Mouse (Mus musculus): ENCODE data around the gene Olfm4. TPM values are rescaled to one million over a fixed set of nuclear protein-coding genes. Genes with fewer than 3 reads are reported as not detected.

The Olfm4 gene
- total and polyA plus RNA-seq, 2 experiments from 2014 or later = 0.37 to 3.8 TPM

DNA sequence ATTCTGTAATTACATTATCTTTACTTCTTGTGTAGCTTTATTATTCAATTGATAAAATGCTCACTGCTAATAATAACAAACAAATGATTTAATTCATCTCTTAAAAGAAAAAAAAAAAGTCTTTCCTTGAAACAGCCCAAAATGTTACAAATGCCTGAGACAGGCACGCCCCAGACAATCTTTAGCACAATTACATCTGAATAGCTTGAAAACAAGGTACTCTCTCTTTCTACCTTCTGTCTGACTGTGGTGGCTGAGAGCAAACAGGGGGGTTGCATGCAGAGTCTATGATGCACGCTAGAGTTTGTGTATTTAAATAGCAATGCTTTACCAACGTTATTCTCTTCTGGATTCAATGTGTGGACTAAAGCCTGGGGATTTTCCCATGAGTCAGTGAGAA lies 71.8 kb downstream of the Olfm4 start:
- H3K9ac ChIP-seq (replicated peaks; ENCODE audit: low read depth, low read length) = no peak overlapping the region
- 61% methylated on average over 3 of the region's 3 CpGs for whole genome bisulfite sequencing
- H3K27me3 ChIP-seq (ENCODE audit: control insufficient read depth, insufficient read depth, low read length) = no peaks in the 10 kb centered on the region
- no peak overlapping the region for H3K4me2 ChIP-seq (ENCODE audit: low read depth, low read length)
- no peaks in the 10 kb centered on the region for H3K9me3 ChIP-seq (replicated peaks; ENCODE audit: control insufficient read depth, low read length)
- no peak overlapping the region for H3K4me3 ChIP-seq (ENCODE audit: low read depth, low read length)
- no peaks in the 10 kb centered on the region for H3K36me3 ChIP-seq (replicated peaks; ENCODE audit: control insufficient read depth, insufficient read depth, low read length)
- no peak overlapping the region for H3K27ac ChIP-seq (ENCODE audit: low read depth)
- H3K4me1 ChIP-seq (ENCODE audit: control insufficient read depth, insufficient read depth) = no peaks in the 10 kb centered on the region
- DNase-seq (ENCODE audit: low spot score) (no peak), ATAC-seq (ENCODE audit: insufficient read depth, low read depth) (no peak)
- TF ChIP-seq EP300 (IDR thresholded peaks at IDR 0.05; ENCODE audit: low read depth) (no peak), CTCF (IDR thresholded peaks at IDR 0.05; ENCODE audit: low read depth) (no peak)

DNA sequence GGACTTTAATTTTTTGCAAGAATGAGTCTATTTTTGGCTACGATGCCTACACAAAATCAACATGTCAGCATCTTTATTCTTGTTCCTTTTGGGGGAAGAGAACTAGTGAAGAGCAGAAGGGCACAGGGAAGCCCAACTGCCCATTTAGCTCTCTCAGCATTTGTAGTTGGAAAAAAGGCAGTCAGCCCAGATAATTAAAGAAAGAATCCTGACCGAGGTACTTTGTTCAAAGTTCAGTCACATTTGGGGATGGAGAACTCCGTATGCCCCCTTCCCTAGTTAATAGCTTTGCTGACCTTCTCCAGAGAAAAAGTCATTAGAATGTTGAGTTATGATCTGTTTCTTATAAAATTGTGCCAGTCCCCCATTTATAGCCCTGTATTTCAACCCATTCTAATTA lies 77.8 kb downstream of the Olfm4 start:
- Histone ChIP-seq H3K4me2 (ENCODE audit: low read depth, low read length) (no peak overlapping the region), H3K36me3 (replicated peaks; ENCODE audit: control insufficient read depth, insufficient read depth, low read length) (no peaks in the 10 kb centered on the region), H3K27ac (ENCODE audit: low read depth) (no peak overlapping the region), H3K9me3 (replicated peaks; ENCODE audit: control insufficient read depth, low read length) (no peaks in the 10 kb centered on the region), H3K9ac (replicated peaks; ENCODE audit: low read depth, low read length) (no peak overlapping the region), H3K27me3 (ENCODE audit: control insufficient read depth, insufficient read depth, low read length) (no peaks in the 10 kb centered on the region), H3K4me3 (ENCODE audit: low read depth, low read length) (no peak overlapping the region), H3K4me1 (ENCODE audit: control insufficient read depth, insufficient read depth) (no peaks in the 10 kb centered on the region)
- no peak for ATAC-seq (ENCODE audit: insufficient read depth, low read depth)
- TF ChIP-seq EP300 (IDR thresholded peaks at IDR 0.05; ENCODE audit: low read depth) (no peak), CTCF (IDR thresholded peaks at IDR 0.05; ENCODE audit: low read depth) (no peak)
- WGBS = 80% methylated on average over 3 of the region's 3 CpGs
- DNase-seq (ENCODE audit: low spot score) = no peak

DNA sequence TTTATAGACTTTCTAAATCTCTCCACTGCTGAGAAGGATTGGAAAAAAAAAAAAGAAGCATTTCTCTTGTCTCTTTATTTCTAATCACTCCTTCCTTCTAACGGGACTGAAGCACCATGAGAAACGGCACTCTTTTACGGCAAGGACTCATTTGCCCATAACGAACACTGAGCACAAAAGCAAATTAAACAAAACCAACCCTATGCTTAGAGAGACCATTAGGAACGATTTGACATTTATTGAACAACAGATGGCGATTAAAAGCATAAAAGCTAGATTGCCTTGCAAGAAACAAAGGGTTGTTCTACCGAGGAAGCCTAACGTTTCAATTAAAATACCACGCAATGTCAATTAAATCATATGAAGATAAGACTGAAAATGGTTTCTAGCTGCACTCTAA lies 79.0 kb downstream of the Olfm4 start:
- ATAC-seq (ENCODE audit: insufficient read depth, low read depth) = no peak
- Histone ChIP-seq H3K27ac (ENCODE audit: low read depth) (no peak overlapping the region), H3K4me1 (ENCODE audit: control insufficient read depth, insufficient read depth) (no peaks in the 10 kb centered on the region), H3K27me3 (ENCODE audit: control insufficient read depth, insufficient read depth, low read length) (no peaks in the 10 kb centered on the region), H3K9me3 (replicated peaks; ENCODE audit: control insufficient read depth, low read length) (no peaks in the 10 kb centered on the region), H3K9ac (replicated peaks; ENCODE audit: low read depth, low read length) (no peak overlapping the region), H3K4me2 (ENCODE audit: low read depth, low read length) (no peak overlapping the region), H3K36me3 (replicated peaks; ENCODE audit: control insufficient read depth, insufficient read depth, low read length) (no peaks in the 10 kb centered on the region), H3K4me3 (ENCODE audit: low read depth, low read length) (no peak overlapping the region)
- TF ChIP-seq CTCF (IDR thresholded peaks at IDR 0.05; ENCODE audit: low read depth) (no peak), EP300 (IDR thresholded peaks at IDR 0.05; ENCODE audit: low read depth) (no peak)
- no peak for DNase-seq (ENCODE audit: low spot score)
- 84% methylated on average over 9 of the region's 9 CpGs for WGBS

GRCm38 (mm10) chr14:80070580-80070979 lies 86.7 kb downstream of the Olfm4 start:
- Histone ChIP-seq H3K27me3 (ENCODE audit: control insufficient read depth, insufficient read depth, low read length) (no peaks in the 10 kb centered on the region), H3K4me3 (ENCODE audit: low read depth, low read length) (no peak overlapping the region), H3K4me2 (ENCODE audit: low read depth, low read length) (no peak overlapping the region), H3K27ac (ENCODE audit: low read depth) (no peak overlapping the region), H3K9ac (replicated peaks; ENCODE audit: low read depth, low read length) (no peak overlapping the region), H3K4me1 (ENCODE audit: control insufficient read depth, insufficient read depth) (no peaks in the 10 kb centered on the region), H3K9me3 (replicated peaks; ENCODE audit: control insufficient read depth, low read length) (no peaks in the 10 kb centered on the region), H3K36me3 (replicated peaks; ENCODE audit: control insufficient read depth, insufficient read depth, low read length) (no peaks in the 10 kb centered on the region)
- TF ChIP-seq EP300 (IDR thresholded peaks at IDR 0.05; ENCODE audit: low read depth) (no peak), CTCF (IDR thresholded peaks at IDR 0.05; ENCODE audit: low read depth) (no peak)
- 87% methylated on average over 3 of the region's 3 CpGs for WGBS
- ATAC-seq (ENCODE audit: insufficient read depth, low read depth) = no peak
- no peak for DNase-seq (ENCODE audit: low spot score)

Other genes with a start within 250 kb of the Olfm4 start
- not detected in 2 replicates for gene Pcdh8, start 212.8 kb upstream of the Olfm4 start, total RNA-seq (2014; rRNA removed; ENCODE audit: low replicate concordance)
- 0.14 TPM in 1 of 2 replicates, not detected in the other for gene Pcdh8, start 212.8 kb upstream of the Olfm4 start, polyA plus RNA-seq (2015; fragmentation: Nextera tagmentation; extraction: Ambion mirVana)

All from heart, postnatal 0 days (tissue).